Mouse (Mus musculus) frontal cortex, adult (tissue): ENCODE measurements at regions not wholly inside any gene's neighbourhood (a gene's known extent, or its start where the extent isn't known, plus 50 kb on each side); places are given as distances from the start of the nearest gene placed in this dataset.

Experiments used
- ATAC-seq: cut with Nextera tagmentation; 2 replicates; pipeline ENCODE4 v1.9.2; 2017; ENCODE audit warnings: mild to moderate bottlenecking, moderate library complexity, mixed read lengths; ENCODE audit not compliant: low TSS enrichment

GRCm38 (mm10) chr4:114665684-114666083, 155.8 kb upstream of the Gm12830 start:
- ATAC-seq, result peak; percentile 98

- ATAC-seq, result no peak
Measured at GRCm38 (mm10) chr4:114666238-114666978, 155.1 kb upstream of the Gm12830 start.

- ATAC-seq, result no peak
Measured at GRCm38 (mm10) chr4:114666979-114667328, 154.6 kb upstream of the Gm12830 start.

- no peak for ATAC-seq
Measured at GRCm38 (mm10) chr4:114672096-114672720, 149.3 kb upstream of the Gm12830 start.

- ATAC-seq, result no peak
Measured at GRCm38 (mm10) chr4:114676908-114677898, 144.3 kb upstream of the Gm12830 start.

GRCm38 (mm10) chr4:114678053-114678941, 143.2 kb upstream of the Gm12830 start:
- peak; percentile 74 for ATAC-seq

GRCm38 (mm10) chr4:114680360-114680759, 141.2 kb upstream of the Gm12830 start:
- ATAC-seq, result no peak

- ATAC-seq, result no peak
Measured at GRCm38 (mm10) chr4:114682955-114683354, 138.6 kb upstream of the Gm12830 start.

GRCm38 (mm10) chr4:114683696-114684095, 137.8 kb upstream of the Gm12830 start:
- no peak for ATAC-seq

- ATAC-seq, result no peak
Measured at GRCm38 (mm10) chr4:114684844-114685382, 136.6 kb upstream of the Gm12830 start.

GRCm38 (mm10) chr4:114685454-114685853, 136.1 kb upstream of the Gm12830 start:
- peak; percentile 83 for ATAC-seq

GRCm38 (mm10) chr4:114686091-114686490, 135.4 kb upstream of the Gm12830 start:
- no peak for ATAC-seq

GRCm38 (mm10) chr4:114688356-114688972, 133.1 kb upstream of the Gm12830 start:
- ATAC-seq, result no peak

- ATAC-seq, result no peak
Measured at GRCm38 (mm10) chr4:114688973-114689371, 132.6 kb upstream of the Gm12830 start.

- ATAC-seq, result no peak
Measured at GRCm38 (mm10) chr4:114705586-114705985, 115.9 kb upstream of the Gm12830 start.

GRCm38 (mm10) chr4:114710182-114710909, 111.2 kb upstream of the Gm12830 start:
- no peak for ATAC-seq

GRCm38 (mm10) chr4:114711082-114711481, 110.4 kb upstream of the Gm12830 start:
- no peak for ATAC-seq

- ATAC-seq, result no peak
Measured at GRCm38 (mm10) chr4:114712005-114712665, 109.4 kb upstream of the Gm12830 start.

GRCm38 (mm10) chr4:114712921-114713527, 108.5 kb upstream of the Gm12830 start:
- no peak for ATAC-seq
